Mouse (Mus musculus) E14TG2a.4 (cell line): ENCODE results near the gene Ly6g5c.
A peak's percentile ranks its signal among the peaks of the same experiment; 100 is the strongest.

Experiments
- H3K27me3 ChIP-seq: 2 replicates; pipeline ENCODE4 v1.6.1; 2014; ENCODE audit warnings: low read length, control low read depth; ENCODE audit not compliant: insufficient read depth
- H3K36me3 ChIP-seq: 2 replicates; pipeline ENCODE4 v1.6.1; 2014; ENCODE audit warnings: low read length, control low read depth; ENCODE audit not compliant: insufficient read depth
- H3K4me1 ChIP-seq: replicated peaks from 2 replicates; pipeline ENCODE4 v1.6.1; 2014; ENCODE audit warnings: low read depth, low read length, control low read depth
- H3K4me3 ChIP-seq: replicated peaks from 2 replicates; pipeline ENCODE4 v1.5.1; 2014; ENCODE audit warnings: mild to moderate bottlenecking, low read length
- H3K9me3 ChIP-seq: 2 replicates; pipeline ENCODE4 v1.6.1; 2014; ENCODE audit warnings: low read length, control low read depth
- CTCF ChIP-seq: conservative IDR thresholded peaks from 2 replicates; pipeline ENCODE4 v1.5.1; 2014; ENCODE audit warnings: low read length
- NANOG ChIP-seq: IDR thresholded peaks from 2 replicates; pipeline ENCODE4 v1.6.1; 2014; ENCODE audit warnings: borderline replicate concordance, low read length, mixed read lengths
- POU5F1 ChIP-seq: IDR thresholded peaks from 2 replicates; pipeline ENCODE4 v1.6.1; 2014; ENCODE audit warnings: low read length, borderline replicate concordance

The Ly6g5c gene

GRCm38 (mm10) chr17:35100196-35100765, 7.8 kb upstream of the Ly6g5c start:
- H3K27me3 ChIP-seq: no peaks in the 10 kb centered on the region
- H3K4me1 ChIP-seq: peaks cover 61% of the 10 kb centered on the region
- peak overlapping the region; percentile 35 for H3K4me3 ChIP-seq
- H3K36me3 ChIP-seq: peaks cover 80% of the 10 kb centered on the region
- no peak for TF ChIP-seq CTCF
- TF ChIP-seq NANOG: no peak
- no peak for TF ChIP-seq POU5F1
- no peaks in the 10 kb centered on the region for H3K9me3 ChIP-seq

DNA sequence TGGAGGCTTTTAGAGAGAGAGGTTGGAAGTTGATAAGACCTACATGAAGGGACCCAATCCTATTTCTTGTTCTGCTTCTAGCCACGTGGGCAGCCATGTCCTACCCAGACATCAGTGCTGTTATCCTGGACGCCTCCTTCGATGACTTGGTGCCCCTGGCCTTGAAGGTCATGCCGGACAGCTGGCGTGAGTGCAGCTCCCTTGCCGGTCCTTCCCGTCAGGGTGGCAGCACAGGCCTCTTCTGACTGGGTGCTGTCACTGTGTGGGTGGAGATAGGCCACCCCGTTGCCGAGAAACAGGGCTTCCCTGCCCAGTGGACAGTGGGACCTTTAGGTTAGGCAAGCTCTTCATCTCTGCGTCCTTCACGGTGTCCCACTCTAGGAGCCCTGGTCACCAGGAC, 6.9 kb upstream of the Ly6g5c start:
- peaks cover 64% of the 10 kb centered on the region for H3K4me1 ChIP-seq
- no peak overlapping the region for H3K4me3 ChIP-seq
- H3K9me3 ChIP-seq: no peaks in the 10 kb centered on the region
- TF ChIP-seq NANOG (no peak), CTCF (no peak), POU5F1 (no peak)
- H3K36me3 ChIP-seq: peaks cover 72% of the 10 kb centered on the region
- H3K27me3 ChIP-seq: no peaks in the 10 kb centered on the region

- no peak for TF ChIP-seq CTCF
- TF ChIP-seq NANOG: no peak
- no peak for TF ChIP-seq POU5F1
- H3K4me1 ChIP-seq: peaks cover 56% of the 10 kb centered on the region
- no peaks in the 10 kb centered on the region for H3K9me3 ChIP-seq
- H3K27me3 ChIP-seq: no peaks in the 10 kb centered on the region
- no peak overlapping the region for H3K4me3 ChIP-seq
- H3K36me3 ChIP-seq: peaks cover 61% of the 10 kb centered on the region
Observed at GRCm38 (mm10) chr17:35102299-35102698, 5.8 kb upstream of the Ly6g5c start.

DNA sequence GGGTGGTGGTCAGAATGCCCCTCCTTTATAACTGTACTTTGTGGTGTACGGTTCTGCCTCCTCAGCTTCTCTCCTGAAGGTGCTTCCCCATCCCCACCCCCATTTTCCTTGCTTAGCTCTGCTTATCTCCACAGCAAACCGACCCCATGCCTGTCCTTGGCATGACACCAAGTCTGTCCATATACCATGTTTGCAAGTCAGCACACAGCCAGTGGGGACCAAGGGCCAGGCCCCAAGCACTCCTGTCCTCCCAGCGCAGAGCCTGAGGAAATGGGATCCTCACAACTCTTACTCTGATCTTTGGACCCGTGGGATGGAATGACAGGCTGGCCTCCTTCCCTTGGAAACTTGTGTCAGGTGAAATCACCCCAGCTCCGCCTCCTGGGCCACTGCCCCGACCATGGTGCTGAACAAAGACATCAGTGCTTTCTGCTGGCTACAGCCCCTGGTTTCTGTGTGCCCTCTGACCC, 4.8 kb upstream of the Ly6g5c start:
- no peak for TF ChIP-seq CTCF
- no peak for TF ChIP-seq POU5F1
- no peak for TF ChIP-seq NANOG
- Histone ChIP-seq H3K9me3 (no peaks in the 10 kb centered on the region), H3K27me3 (no peaks in the 10 kb centered on the region), H3K4me1 (peaks cover 56% of the 10 kb centered on the region), H3K36me3 (peaks cover 53% of the 10 kb centered on the region), H3K4me3 (no peak overlapping the region)

GRCm38 (mm10) chr17:35104079-35104478, 4.0 kb upstream of the Ly6g5c start:
- H3K9me3 ChIP-seq: no peaks in the 10 kb centered on the region
- no peaks in the 10 kb centered on the region for H3K27me3 ChIP-seq

GRCm38 (mm10) chr17:35104754-35105153, 3.3 kb upstream of the Ly6g5c start:
- no peaks in the 10 kb centered on the region for H3K9me3 ChIP-seq
- H3K4me1 ChIP-seq: peaks cover 50% of the 10 kb centered on the region
- H3K4me3 ChIP-seq: no peak overlapping the region
- no peaks in the 10 kb centered on the region for H3K27me3 ChIP-seq
- peaks cover 40% of the 10 kb centered on the region for H3K36me3 ChIP-seq
- TF ChIP-seq CTCF: no peak
- no peak for TF ChIP-seq NANOG
- no peak for TF ChIP-seq POU5F1

More at GRCm38 (mm10) chr17:35104079-35104478, 4.0 kb upstream of the Ly6g5c start:
- H3K4me3 ChIP-seq: no peak overlapping the region
- TF ChIP-seq CTCF: no peak
- TF ChIP-seq POU5F1: no peak
- peaks cover 55% of the 10 kb centered on the region for H3K4me1 ChIP-seq
- peaks cover 45% of the 10 kb centered on the region for H3K36me3 ChIP-seq

- no peak for TF ChIP-seq NANOG
- TF ChIP-seq CTCF: no peak; the same call in 1 of the 2 replicates
- TF ChIP-seq POU5F1: no peak
- no peaks in the 10 kb centered on the region for H3K27me3 ChIP-seq
- H3K36me3 ChIP-seq: peaks cover 31% of the 10 kb centered on the region
- H3K9me3 ChIP-seq: no peaks in the 10 kb centered on the region
- no peak overlapping the region for H3K4me3 ChIP-seq
- H3K4me1 ChIP-seq: peaks cover 44% of the 10 kb centered on the region
Observed at GRCm38 (mm10) chr17:35105740-35106389, 2.2 kb upstream of the Ly6g5c start.

DNA sequence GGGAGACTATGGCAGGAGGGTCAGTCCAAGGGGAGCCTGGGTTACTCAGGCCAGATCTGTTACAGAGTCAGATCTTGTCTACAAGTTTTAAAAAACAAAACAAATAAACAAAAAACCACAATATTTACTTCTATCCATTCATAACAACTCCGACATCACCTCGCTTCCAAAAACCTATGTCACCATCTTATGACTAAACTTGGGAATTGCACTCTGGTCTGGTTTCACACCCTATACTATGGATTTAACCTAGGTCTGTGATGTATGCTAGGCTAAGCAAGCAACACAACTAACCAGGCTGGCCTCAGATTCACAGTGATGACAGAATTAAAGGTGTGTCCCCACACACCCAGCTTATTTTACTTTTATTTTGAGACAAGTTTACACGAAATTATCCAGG, 1.6 kb upstream of the Ly6g5c start:
- peaks cover 24% of the 10 kb centered on the region for H3K36me3 ChIP-seq
- no peak for TF ChIP-seq NANOG
- no peak for TF ChIP-seq POU5F1
- TF ChIP-seq CTCF: no peak
- H3K4me1 ChIP-seq: peaks cover 44% of the 10 kb centered on the region
- H3K4me3 ChIP-seq: no peak overlapping the region
- H3K27me3 ChIP-seq: no peaks in the 10 kb centered on the region
- H3K9me3 ChIP-seq: no peaks in the 10 kb centered on the region

DNA sequence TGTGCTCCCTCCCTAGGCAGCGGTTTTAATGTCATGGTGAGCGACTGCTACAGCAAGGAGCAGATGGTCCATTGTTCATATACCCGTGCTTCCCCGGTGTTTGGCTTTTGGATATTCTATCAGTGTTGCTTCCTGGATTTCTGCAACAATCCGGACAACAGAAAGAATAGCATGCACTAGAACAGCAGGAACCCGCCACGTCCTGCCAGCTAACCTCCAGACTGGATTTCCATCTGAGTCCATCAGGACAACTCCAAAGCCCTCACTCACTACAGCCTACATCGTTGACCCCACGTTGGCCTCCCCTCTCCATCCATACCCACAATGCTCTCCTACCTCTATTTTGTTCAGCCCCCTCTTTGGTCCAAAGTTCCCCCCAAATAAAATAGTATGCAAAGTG, 3.7 kb downstream of the Ly6g5c start:
- Histone ChIP-seq H3K9me3 (no peaks in the 10 kb centered on the region), H3K4me1 (peaks cover 47% of the 10 kb centered on the region), H3K4me3 (no peak overlapping the region), H3K36me3 (peaks cover 29% of the 10 kb centered on the region), H3K27me3 (no peaks in the 10 kb centered on the region)
- TF ChIP-seq POU5F1 (no peak), CTCF (no peak), NANOG (no peak)
